Mouse (Mus musculus) heart, embryonic 11.5 days (tissue): ENCODE data around the gene Gm21976. TPM values are rescaled to one million over a fixed set of nuclear protein-coding genes. Genes with fewer than 3 reads are reported as not detected.

Experiments
- ATAC-seq: fragments of 200-750 bp; cut with Nextera tagmentation; replicated peaks from 2 replicates; pipeline ENCODE4 v1.8.0; 2017; ENCODE audit warnings: moderate library complexity; ENCODE audit not compliant: insufficient number of reproducible peaks, low FRiP score, low TSS enrichment
- H3K27ac ChIP-seq: fragments of 300-500 bp; sonication (generic); 2 replicates; pipeline ENCODE4 v1.5.1; 2014; ENCODE audit warnings: mild to moderate bottlenecking, low read depth, low read length
- H3K27me3 ChIP-seq: fragments of 300-500 bp; sonication (generic); 2 replicates; pipeline ENCODE4 v1.6.1; 2014; ENCODE audit warnings: mild to moderate bottlenecking, low read length, mixed read lengths; ENCODE audit not compliant: control insufficient read depth, insufficient read depth
- H3K36me3 ChIP-seq: fragments of 300-500 bp; sonication (generic); 2 replicates; pipeline ENCODE4 v1.6.1; 2014; ENCODE audit warnings: mild to moderate bottlenecking, low read length, moderate library complexity, mixed read lengths; ENCODE audit not compliant: control insufficient read depth, insufficient read depth
- H3K4me1 ChIP-seq: fragments of 300-500 bp; sonication (generic); 2 replicates; pipeline ENCODE4 v1.6.1; 2014; ENCODE audit warnings: low read length; ENCODE audit not compliant: control insufficient read depth, insufficient read depth
- H3K4me2 ChIP-seq: fragments of 300-500 bp; sonication (generic); 2 replicates; pipeline ENCODE4 v1.6.1; 2014; ENCODE audit warnings: mild to moderate bottlenecking, moderate library complexity
- H3K4me3 ChIP-seq: fragments of 300-500 bp; sonication (generic); 2 replicates; pipeline ENCODE4 v1.5.1; 2014; ENCODE audit warnings: low read depth, low read length
- H3K9ac ChIP-seq: fragments of 300-500 bp; sonication (generic); 2 replicates; pipeline ENCODE4 v1.6.1; 2014; ENCODE audit warnings: mild to moderate bottlenecking, low read depth, low read length, moderate library complexity
- H3K9me3 ChIP-seq: fragments of 300-500 bp; sonication (generic); replicated peaks from 2 replicates; pipeline ENCODE4 v1.6.1; 2016; ENCODE audit warnings: low read length; ENCODE audit not compliant: control insufficient read depth
- WGBS: fragments of 180-500 bp; shearing (Covaris S2); extraction: QIAGEN DNeasy Blood & Tissue Kit; methylation state at CpG from one replicate; pipeline ENCODE4 v1.1.7; 2014; ENCODE audit not compliant: insufficient replicate concordance; 5-methylcytosine and 5-hydroxymethylcytosine counted together
- polyA plus RNA-seq: library from polyadenylated mRNA; unstranded; fragments of >200 nt; fragmentation: Nextera tagmentation; extraction: Ambion mirVana; gene quantifications from 2 replicates; pipeline ENCODE4 v1.2.1, GENCODE M21; 2014

The Gm21976 gene
- polyA plus RNA-seq, 1 experiment from 2014 or later = not detected

DNA sequence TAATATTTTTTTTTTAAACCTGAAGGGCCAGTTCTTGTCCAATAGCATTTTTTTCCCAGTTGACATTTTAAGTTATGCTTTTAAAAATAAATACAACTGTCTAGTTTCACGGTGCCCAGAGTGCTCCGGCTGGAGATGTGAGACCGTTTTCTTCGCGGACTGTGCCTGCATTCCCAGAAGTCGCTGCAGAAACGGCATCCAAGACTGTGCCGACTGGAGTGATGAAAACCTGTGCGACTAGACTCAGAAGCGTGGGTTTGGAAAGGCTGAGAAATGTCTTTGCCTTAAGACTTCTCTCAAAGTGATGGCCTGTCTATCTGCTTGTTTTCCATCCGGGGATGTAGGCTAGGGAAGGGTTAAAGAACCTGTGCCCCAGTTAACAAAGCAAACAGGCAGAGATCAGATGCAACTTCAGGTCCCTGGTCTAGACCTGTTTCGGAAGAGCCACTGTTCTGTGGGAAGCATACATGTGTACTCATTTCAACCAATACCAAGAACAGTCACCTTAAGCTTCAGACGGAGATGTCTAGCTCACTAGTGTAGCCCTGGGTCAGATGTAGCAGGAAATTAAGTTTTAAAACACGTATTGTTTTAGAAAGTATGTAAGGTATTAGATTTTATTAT lies 27.3 kb downstream of the Gm21976 start:
- no peak overlapping the region for H3K9ac ChIP-seq
- no peak overlapping the region for H3K27ac ChIP-seq
- ATAC-seq = no peak
- WGBS = 45% methylated on average over 14 of the region's 14 CpGs
- no peaks in the 10 kb centered on the region; the same call in 1 of the 2 replicates for H3K4me1 ChIP-seq
- no peaks in the 10 kb centered on the region for H3K27me3 ChIP-seq
- H3K9me3 ChIP-seq = no peaks in the 10 kb centered on the region
- H3K4me3 ChIP-seq = no peak overlapping the region
- peaks cover 20% of the 10 kb centered on the region for H3K36me3 ChIP-seq
- no peak overlapping the region; the same call in none of the 2 replicates for H3K4me2 ChIP-seq

DNA sequence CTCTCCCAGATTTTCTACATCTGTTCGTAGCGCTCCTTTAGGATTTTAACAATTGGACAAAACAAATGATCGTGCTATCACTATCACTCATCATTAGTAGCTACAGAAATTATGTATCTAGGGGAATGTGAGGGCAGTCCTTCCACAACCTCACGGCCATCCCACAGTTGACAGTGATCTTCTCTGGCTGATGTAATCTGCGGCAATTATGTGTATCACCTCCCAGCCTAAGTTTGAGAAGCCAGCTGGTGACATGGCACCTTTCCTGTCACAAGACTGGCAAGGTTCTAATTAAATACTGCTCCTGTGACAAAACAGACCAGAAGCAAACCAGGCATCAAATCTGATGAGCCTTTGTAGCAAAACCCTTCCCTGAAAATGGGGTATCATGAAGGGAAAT lies 28.3 kb downstream of the Gm21976 start:
- 85% methylated on average over 5 of the region's 5 CpGs for WGBS
- H3K4me3 ChIP-seq = no peak overlapping the region
- no peak overlapping the region for H3K27ac ChIP-seq
- H3K4me2 ChIP-seq = no peak overlapping the region
- no peaks in the 10 kb centered on the region for H3K9me3 ChIP-seq
- ATAC-seq = no peak
- peaks cover 26% of the 10 kb centered on the region for H3K36me3 ChIP-seq
- H3K9ac ChIP-seq = no peak overlapping the region
- no peaks in the 10 kb centered on the region; the same call in 1 of the 2 replicates for H3K4me1 ChIP-seq
- no peaks in the 10 kb centered on the region for H3K27me3 ChIP-seq

- Histone ChIP-seq H3K9ac (no peak overlapping the region), H3K4me2 (no peak overlapping the region), H3K27ac (no peak overlapping the region), H3K4me3 (no peak overlapping the region), H3K27me3 (no peaks in the 10 kb centered on the region), H3K4me1 (no peaks in the 10 kb centered on the region; the same call in 1 of the 2 replicates), H3K9me3 (no peaks in the 10 kb centered on the region), H3K36me3 (peaks cover 26% of the 10 kb centered on the region)
- no peak for ATAC-seq
- WGBS = 84% methylated on average over 4 of the region's 4 CpGs
These were observed 29.0 kb downstream of the Gm21976 start for GRCm38 (mm10) chr13:98308724-98309123.

DNA sequence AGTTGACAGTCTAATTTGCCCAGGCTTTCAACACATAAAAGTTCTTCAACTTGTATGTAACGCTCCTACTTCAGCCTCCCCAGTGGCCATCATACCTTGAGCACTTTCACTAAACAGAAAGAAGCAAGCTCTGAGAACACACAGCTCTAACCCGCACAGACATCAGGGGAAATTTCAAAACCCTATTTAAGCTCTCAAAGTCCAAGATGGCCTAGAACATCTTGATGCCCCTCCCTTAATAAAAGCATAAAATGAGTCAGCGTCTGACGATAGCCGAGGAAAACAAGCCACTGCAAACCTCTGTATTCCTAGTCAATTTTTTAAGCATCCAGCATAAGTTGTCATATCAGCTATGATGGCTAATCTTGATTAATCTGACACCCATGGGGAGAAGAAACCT lies 31.9 kb downstream of the Gm21976 start:
- ATAC-seq = no peak
- no peaks in the 10 kb centered on the region for H3K27me3 ChIP-seq
- H3K4me3 ChIP-seq = no peak overlapping the region
- H3K36me3 ChIP-seq = peaks cover 26% of the 10 kb centered on the region
- peaks cover 10% of the 10 kb centered on the region for H3K4me1 ChIP-seq
- H3K9me3 ChIP-seq = no peaks in the 10 kb centered on the region
- 95% methylated on average over 5 of the region's 5 CpGs for WGBS
- H3K4me2 ChIP-seq = no peak overlapping the region
- no peak overlapping the region for H3K27ac ChIP-seq
- no peak overlapping the region for H3K9ac ChIP-seq

GRCm38 (mm10) chr13:98313631-98314030 lies 33.9 kb downstream of the Gm21976 start:
- no peak overlapping the region for H3K9ac ChIP-seq
- H3K4me3 ChIP-seq = no peak overlapping the region
- H3K9me3 ChIP-seq = no peaks in the 10 kb centered on the region
- peaks cover 10% of the 10 kb centered on the region for H3K4me1 ChIP-seq
- WGBS = 70% methylated on average over 7 of the region's 7 CpGs
- peaks cover 23% of the 10 kb centered on the region for H3K36me3 ChIP-seq
- H3K27me3 ChIP-seq = no peaks in the 10 kb centered on the region
- no peak for ATAC-seq
- H3K27ac ChIP-seq = no peak overlapping the region
- H3K4me2 ChIP-seq = no peak overlapping the region

GRCm38 (mm10) chr13:98315124-98315523 lies 35.4 kb downstream of the Gm21976 start:
- Histone ChIP-seq H3K27me3 (no peaks in the 10 kb centered on the region), H3K4me1 (peaks cover 10% of the 10 kb centered on the region), H3K9ac (no peak overlapping the region), H3K36me3 (peaks cover 20% of the 10 kb centered on the region), H3K27ac (no peak overlapping the region), H3K9me3 (no peaks in the 10 kb centered on the region), H3K4me2 (peak overlapping the region; percentile 82), H3K4me3 (0 out of 2 replicates have a peak overlapping the region, but pooled peaks have one; percentile 18)
- no peak for ATAC-seq
- WGBS = 65% methylated on average over 4 of the region's 4 CpGs

DNA sequence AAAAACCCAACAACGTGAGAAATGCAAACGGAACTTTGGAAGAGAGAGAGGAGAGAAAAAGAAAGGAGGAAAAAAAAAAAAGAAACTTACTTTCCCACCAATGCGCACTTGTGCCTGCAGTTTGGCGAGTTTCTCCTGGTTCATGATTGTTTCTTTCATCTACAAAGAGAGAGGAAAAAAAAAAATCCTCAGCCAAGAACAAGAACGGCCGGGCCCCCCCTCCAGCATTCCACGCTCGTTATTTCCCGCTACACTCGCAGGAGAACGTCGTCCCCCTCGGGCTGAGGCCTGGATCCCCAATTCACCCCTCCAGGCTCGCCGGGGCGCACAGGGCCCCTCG lies 36.4 kb downstream of the Gm21976 start:
- Histone ChIP-seq H3K27ac (peak overlapping the region; percentile 95), H3K27me3 (no peaks in the 10 kb centered on the region), H3K4me2 (peak overlapping the region; percentile 82), H3K36me3 (peaks cover 14% of the 10 kb centered on the region), H3K4me1 (peaks cover 10% of the 10 kb centered on the region), H3K9ac (peak overlapping the region; percentile 99), H3K4me3 (peak overlapping the region; percentile 100), H3K9me3 (no peaks in the 10 kb centered on the region)
- no peak for ATAC-seq
- WGBS = 2% methylated on average over 15 of the region's 17 CpGs

GRCm38 (mm10) chr13:98316480-98317245 lies 37.0 kb downstream of the Gm21976 start, which contains the start of gene Btf3:
Gene Btf3, minus strand, starts transcription at chr13:98317006.
- WGBS = under 1% methylated on average over 70 of the region's 90 CpGs
- Histone ChIP-seq H3K27ac (peak within 1 kb of the TSS; percentile 95), H3K4me2 (peak within 1 kb of the TSS; percentile 82), H3K9ac (peak within 1 kb of the TSS; percentile 99), H3K4me1 (peaks cover 10% of the 10 kb centered on the region), H3K9me3 (no peaks in the 10 kb centered on the region), H3K36me3 (peaks cover 9% of the 10 kb centered on the region), H3K4me3 (peak within 1 kb of the TSS; percentile 100), H3K27me3 (no peaks in the 10 kb centered on the region)
- ATAC-seq = peak; percentile 85
